8 mouse cellular contexts compared by ENCODE assay signal in the genomic region with DNA sequence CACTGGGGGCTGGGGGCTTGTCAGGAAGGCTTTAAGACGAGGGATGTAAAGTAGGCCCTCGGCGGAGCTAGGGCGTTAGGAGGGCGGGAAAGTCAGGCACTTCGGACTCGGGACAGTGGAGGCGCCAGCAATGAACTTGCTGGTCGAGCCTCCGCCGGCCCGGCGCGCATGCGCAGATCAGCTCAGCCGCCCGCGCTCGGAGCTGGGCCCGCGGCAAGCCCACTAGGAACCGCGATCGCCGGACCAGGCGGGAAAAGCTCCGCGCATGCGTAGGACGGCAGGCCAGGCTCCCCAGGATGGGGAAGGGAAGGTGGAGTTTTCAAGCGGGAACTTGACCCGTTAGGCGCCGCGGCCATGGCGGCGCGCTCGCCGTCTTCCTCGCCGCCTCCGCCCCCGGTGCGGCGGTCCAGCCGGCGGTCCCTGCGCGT. TPM values are rescaled to one million over a fixed set of nuclear protein-coding genes. Genes with fewer than 3 reads are reported as not detected.
A peak's percentile ranks its signal among the peaks of the same experiment; 100 is the strongest.
DNase-seq lines count a peak whose midpoint lies in the region; ATAC-seq and TF ChIP-seq lines count a peak whose summit lies in the region.

TSS of gene Cntln (plus strand) at position 199 of the 428 bp plus-strand sequence.

- peak within 1 kb of the TSS; percentile 79 for H3K9ac ChIP-seq in intestine, postnatal 0 days (ENCODE audit: low read depth, low read length)

- peak; percentile 39 for TF ChIP-seq CTCF in intestine, postnatal 0 days (IDR thresholded peaks at IDR 0.05; ENCODE audit: low read depth)

- ATAC-seq in granulocyte monocyte progenitor cell, adult 5-6 weeks (replicated peaks; ENCODE audit: poor library complexity, severe bottlenecking) = peak; percentile 87
- ATAC-seq in intestine, postnatal 0 days = peak; percentile 84

- peak within 1 kb of the TSS; percentile 94 for H3K4me2 ChIP-seq in intestine, postnatal 0 days (replicated peaks; ENCODE audit: low read depth)

- H3K4me3 ChIP-seq in embryonic facial prominence, embryonic 10.5 days = peak within 1 kb of the TSS; percentile 79
- H3K4me3 ChIP-seq in intestine, postnatal 0 days (ENCODE audit: low read depth, low read length) = peak within 1 kb of the TSS; percentile 74
- peak within 1 kb of the TSS; percentile 72 for H3K4me3 ChIP-seq in midbrain, embryonic 10.5 days

- H3K36me3 ChIP-seq in embryonic facial prominence, embryonic 10.5 days (replicated peaks) = no peaks in the 10 kb centered on the region
- H3K36me3 ChIP-seq in intestine, postnatal 0 days (ENCODE audit: control insufficient read depth, insufficient read depth) = no peaks in the 10 kb centered on the region
- H3K36me3 ChIP-seq in midbrain, embryonic 10.5 days = no peaks in the 10 kb centered on the region

- peak; percentile 98 for DNase-seq in adrenal gland, postnatal 14 days
- DNase-seq in embryonic facial prominence, embryonic 10.5 days (ENCODE audit: low spot score) = peak; percentile 96
- DNase-seq in left cerebral cortex, postnatal 36 days (ENCODE audit: low spot score in 2 of 2) = peak; percentile 91 to 94
- DNase-seq in midbrain, embryonic 10.5 days (ENCODE audit: low spot score) = peak; percentile 93
- DNase-seq in right cerebral cortex, postnatal 36 days (ENCODE audit: low spot score in 2 of 2) = peak; percentile 87 to 88
- DNase-seq in urinary bladder, postnatal 4 days (ENCODE audit: low spot score in 2 of 2) = peak; percentile 96 to 98

- H3K27me3 ChIP-seq in embryonic facial prominence, embryonic 10.5 days (replicated peaks; ENCODE audit: low read depth, poor library complexity, severe bottlenecking) = peaks cover 8% of the 10 kb centered on the region; the same call in 1 of the 2 replicates
- H3K27me3 ChIP-seq in intestine, postnatal 0 days (replicated peaks; ENCODE audit: control insufficient read depth, insufficient read depth, low read length) = no peaks in the 10 kb centered on the region
- peaks cover 20% of the 10 kb centered on the region for H3K27me3 ChIP-seq in midbrain, embryonic 10.5 days (ENCODE audit: low read depth, poor library complexity, severe bottlenecking)

- peak within 1 kb of the TSS; percentile 98 for H3K27ac ChIP-seq in embryonic facial prominence, embryonic 10.5 days (replicated peaks)
- peak within 1 kb of the TSS; percentile 79 for H3K27ac ChIP-seq in intestine, postnatal 0 days (ENCODE audit: low read depth, low read length)
- H3K27ac ChIP-seq in midbrain, embryonic 10.5 days (replicated peaks) = peak within 1 kb of the TSS; percentile 96

- H3K4me1 ChIP-seq in embryonic facial prominence, embryonic 10.5 days = peaks cover 13% of the 10 kb centered on the region
- no peaks in the 10 kb centered on the region for H3K4me1 ChIP-seq in intestine, postnatal 0 days (replicated peaks; ENCODE audit: control insufficient read depth, insufficient read depth, low read length)
- H3K4me1 ChIP-seq in midbrain, embryonic 10.5 days = peaks cover 19% of the 10 kb centered on the region

- WGBS in embryonic facial prominence, embryonic 10.5 days = under 1% methylated on average over 50 of the region's 50 CpGs
- WGBS in intestine, postnatal 0 days = under 1% methylated on average over 49 of the region's 50 CpGs
- 1% methylated on average over 50 of the region's 50 CpGs for WGBS in midbrain, embryonic 10.5 days

- peaks cover 6% of the 10 kb centered on the region; the same call in 1 of the 2 replicates for H3K9me3 ChIP-seq in embryonic facial prominence, embryonic 10.5 days
- no peaks in the 10 kb centered on the region for H3K9me3 ChIP-seq in intestine, postnatal 0 days (ENCODE audit: control insufficient read depth)
- H3K9me3 ChIP-seq in midbrain, embryonic 10.5 days (replicated peaks) = peaks cover 6% of the 10 kb centered on the region; the same call in 1 of the 2 replicates

- intact Hi-C loops in left cerebral cortex, postnatal 36 days (cut with DNase I) = no loop called here

RNA-seq across cellular contexts. Expression of gene Cntln, which starts in this region (rescaled TPM):
- total RNA-seq in adrenal gland, postnatal 14 days (2021) = 13.2 and 13.3 TPM in 2 replicates
- 5.8 and 6.5 TPM in 2 replicates for polyA plus RNA-seq in embryonic facial prominence, embryonic 10.5 days (2016; fragmentation: Nextera tagmentation; extraction: Ambion mirVana)
- total RNA-seq in granulocyte monocyte progenitor cell, adult 5-6 weeks (2014; fragmentation: Nextera tagmentation) = 17.0 and 18.3 TPM in 2 replicates
- total RNA-seq in granulocyte monocyte progenitor cell, adult 5-6 weeks (2017) = 35.3 and 38.8 TPM in 2 replicates
- 4.0 and 4.4 TPM in 2 replicates for polyA plus RNA-seq in intestine, postnatal 0 days (2015; fragmentation: Nextera tagmentation; extraction: Ambion mirVana)
- 1 to 10 TPM; 8.1 to 8.4 TPM for total RNA-seq in left cerebral cortex, postnatal 36 days (2021)
- polyA plus RNA-seq in midbrain, embryonic 10.5 days (2016; fragmentation: Nextera tagmentation; extraction: Ambion mirVana) = 5.2 and 5.4 TPM in 2 replicates

Comparison
In these comparisons a context has a peak if more than half of its experiments do, and no peak if none do; other contexts are left out.
1. Peak in every context shown above with its lines: DNase-seq, ATAC-seq, H3K4me3 ChIP-seq and H3K27ac ChIP-seq.